Mouse (Mus musculus): ENCODE results near the gene Bnc2.

GRCm38 (mm10) chr4:84229189-84229960 lies 445.7 kb downstream of the Bnc2 start:
- no peak for TF ChIP-seq GATA1 (IDR thresholded peaks at IDR 0.05; ENCODE audit: low read length)
- TF ChIP-seq TAL1 (IDR thresholded peaks at IDR 0.05; ENCODE audit: low read length), result no peak

Measured in erythroblast, embryonic 14.5 days (primary cell).